Mouse (Mus musculus) limb, embryonic 14.5 days (tissue): ENCODE results near the gene Bach2. TPM values are rescaled to one million over a fixed set of nuclear protein-coding genes. Genes with fewer than 3 reads are reported as not detected.

ENCODE experiments used
- ATAC-seq: fragments of 200-750 bp; cut with Nextera tagmentation; 2 replicates; pipeline ENCODE4 v1.8.0; 2017; ENCODE audit warnings: low read depth, moderate number of reproducible peaks, moderate TSS enrichment; ENCODE audit not compliant: low FRiP score
- DNase-seq: peaks from one replicate; pipeline ENCODE4 v3.0.0-alpha.2; 2015; ENCODE audit warnings: low spot score
- H3K27ac ChIP-seq: fragments of 300-500 bp; sonication (generic); replicated peaks from 2 replicates; pipeline ENCODE4 v1.5.1; 2014; ENCODE audit warnings: low read depth, mild to moderate bottlenecking, low read length, moderate library complexity, mixed read lengths
- H3K27me3 ChIP-seq: fragments of 300-500 bp; sonication (generic); 2 replicates; pipeline ENCODE4 v1.6.1; 2014; ENCODE audit warnings: low read length, mixed read lengths; ENCODE audit not compliant: control insufficient read depth, insufficient read depth
- H3K36me3 ChIP-seq: fragments of 300-500 bp; sonication (generic); 2 replicates; pipeline ENCODE4 v1.6.1; 2014; ENCODE audit warnings: mild to moderate bottlenecking, low read length, moderate library complexity, mixed read lengths; ENCODE audit not compliant: control insufficient read depth, insufficient read depth
- H3K4me1 ChIP-seq: fragments of 300-500 bp; sonication (generic); 2 replicates; pipeline ENCODE4 v1.6.1; 2014; ENCODE audit warnings: antibody characterized with exemption, low read length, mixed read lengths; ENCODE audit not compliant: control insufficient read depth, insufficient read depth
- H3K4me2 ChIP-seq: fragments of 300-500 bp; sonication (generic); replicated peaks from 2 replicates; pipeline ENCODE4 v1.6.1; 2014; ENCODE audit warnings: low read depth, mild to moderate bottlenecking, low read length, moderate library complexity; ENCODE audit not compliant: severe bottlenecking
- H3K4me3 ChIP-seq: fragments of 300-500 bp; sonication (generic); replicated peaks from 2 replicates; pipeline ENCODE4 v1.5.1; 2014; ENCODE audit warnings: low read length
- H3K9ac ChIP-seq: fragments of 300-500 bp; sonication (generic); 2 replicates; pipeline ENCODE4 v1.6.1; 2014; ENCODE audit warnings: mild to moderate bottlenecking, low read depth, low read length, moderate library complexity; ENCODE audit not compliant: severe bottlenecking
- H3K9me3 ChIP-seq: fragments of 300-500 bp; sonication (generic); 2 replicates; pipeline ENCODE4 v1.6.1; 2016; ENCODE audit warnings: low read length; ENCODE audit not compliant: control insufficient read depth
- POLR2A ChIP-seq: fragments of 200-500 bp; IDR thresholded peaks from 2 replicates; pipeline ENCODE4 v1.8.0; 2012; ENCODE audit warnings: inconsistent platforms, mild to moderate bottlenecking, moderate library complexity, borderline replicate concordance; ENCODE audit not compliant: insufficient read depth, insufficient read length; ENCODE audit errors: extremely low read depth
- WGBS: fragments of 180-500 bp; shearing (Covaris S2); extraction: QIAGEN DNeasy Blood & Tissue Kit; methylation state at CpG from one replicate; pipeline ENCODE4 v1.1.7; 2014; 5-methylcytosine and 5-hydroxymethylcytosine counted together
- polyA plus RNA-seq, 2 experiments: library from polyadenylated mRNA; depleted of rRNA in 1 of 2; stranded (reverse) in 1 of 2; unstranded in 1 of 2; fragments of >200 nt; fragmentation: Nextera tagmentation in 1 of 2; extraction: Ambion mirVana in 1 of 2; gene quantifications; 2 replicates each; pipeline versions ENCODE4 v1.2.1 to v1.2.3; 2012 to 2014

Gene Bach2
- polyA plus RNA-seq, 2 experiments = 6.0 to 9.6 TPM

- ATAC-seq (no peak), DNase-seq (no peak)
- H3K27me3 ChIP-seq = no peaks in the 10 kb centered on the region
- H3K36me3 ChIP-seq = no peaks in the 10 kb centered on the region
- no peaks in the 10 kb centered on the region for H3K9me3 ChIP-seq
- H3K27ac ChIP-seq = no peak overlapping the region
- H3K9ac ChIP-seq = no peak overlapping the region
- peaks cover 14% of the 10 kb centered on the region for H3K4me1 ChIP-seq
- H3K4me2 ChIP-seq = no peak overlapping the region
- WGBS = 96% methylated on average over 12 of the region's 12 CpGs
- H3K4me3 ChIP-seq = no peak overlapping the region
- TF ChIP-seq POLR2A = no peak
Observed at GRCm38 (mm10) chr4:32217593-32217992, 21.0 kb upstream of the Bach2 start.

GRCm38 (mm10) chr4:32218371-32218770 is 20.2 kb upstream of the Bach2 start:
- H3K9me3 ChIP-seq = no peaks in the 10 kb centered on the region
- H3K27ac ChIP-seq = no peak overlapping the region
- no peaks in the 10 kb centered on the region for H3K27me3 ChIP-seq
- no peak for TF ChIP-seq POLR2A
- no peak overlapping the region for H3K9ac ChIP-seq
- H3K4me3 ChIP-seq = no peak overlapping the region
- ATAC-seq = no peak
- no peak overlapping the region for H3K4me2 ChIP-seq
- no peak for DNase-seq
- H3K36me3 ChIP-seq = no peaks in the 10 kb centered on the region
- 64% methylated on average over 4 of the region's 4 CpGs for WGBS
- H3K4me1 ChIP-seq = peaks cover 14% of the 10 kb centered on the region

- ATAC-seq = no peak
- TF ChIP-seq POLR2A = no peak
- Histone ChIP-seq H3K27me3 (no peaks in the 10 kb centered on the region), H3K4me2 (peak overlapping the region; percentile 20; the same call in 1 of the 2 replicates), H3K4me3 (no peak overlapping the region), H3K27ac (no peak overlapping the region), H3K9me3 (no peaks in the 10 kb centered on the region), H3K9ac (no peak overlapping the region), H3K4me1 (peaks cover 14% of the 10 kb centered on the region), H3K36me3 (no peaks in the 10 kb centered on the region)
- WGBS = 28% methylated on average over 10 of the region's 10 CpGs
- no peak for DNase-seq
Observed at GRCm38 (mm10) chr4:32219428-32220128, 19.0 kb upstream of the Bach2 start.

- TF ChIP-seq POLR2A = no peak
- WGBS = 23% methylated on average over 4 of the region's 4 CpGs
- Histone ChIP-seq H3K36me3 (no peaks in the 10 kb centered on the region), H3K4me1 (peaks cover 14% of the 10 kb centered on the region), H3K4me2 (peak overlapping the region; percentile 20; the same call in 1 of the 2 replicates), H3K27ac (no peak overlapping the region), H3K9ac (no peak overlapping the region), H3K4me3 (no peak overlapping the region), H3K27me3 (no peaks in the 10 kb centered on the region), H3K9me3 (no peaks in the 10 kb centered on the region)
- peak; percentile 26; the same call in 1 of the 2 replicates for ATAC-seq
- no peak for DNase-seq
Observed at GRCm38 (mm10) chr4:32220129-32220491, 18.5 kb upstream of the Bach2 start.

- no peaks in the 10 kb centered on the region for H3K36me3 ChIP-seq
- no peak overlapping the region for H3K4me3 ChIP-seq
- 58% methylated on average over 6 of the region's 6 CpGs for WGBS
- H3K4me1 ChIP-seq = peaks cover 14% of the 10 kb centered on the region
- DNase-seq (no peak), ATAC-seq (no peak)
- H3K9ac ChIP-seq = no peak overlapping the region
- H3K27ac ChIP-seq = no peak overlapping the region
- no peaks in the 10 kb centered on the region for H3K9me3 ChIP-seq
- no peaks in the 10 kb centered on the region for H3K27me3 ChIP-seq
- no peak overlapping the region for H3K4me2 ChIP-seq
- no peak for TF ChIP-seq POLR2A
Observed at GRCm38 (mm10) chr4:32220961-32221360, 17.6 kb upstream of the Bach2 start.

- H3K27me3 ChIP-seq = no peaks in the 10 kb centered on the region
- peaks cover 16% of the 10 kb centered on the region for H3K4me1 ChIP-seq
- no peak overlapping the region for H3K4me3 ChIP-seq
- no peaks in the 10 kb centered on the region for H3K9me3 ChIP-seq
- H3K9ac ChIP-seq = no peak overlapping the region
- no peaks in the 10 kb centered on the region for H3K36me3 ChIP-seq
- no peak for TF ChIP-seq POLR2A
- DNase-seq (no peak), ATAC-seq (no peak)
- H3K27ac ChIP-seq = no peak overlapping the region
- H3K4me2 ChIP-seq = no peak overlapping the region
Observed at GRCm38 (mm10) chr4:32223563-32223962, 15.0 kb upstream of the Bach2 start.
